Mouse (Mus musculus): ENCODE data around the gene Cdkn2a.
A peak's percentile ranks its signal among the peaks of the same experiment; 100 is the strongest.

Gene Cdkn2a

DNA sequence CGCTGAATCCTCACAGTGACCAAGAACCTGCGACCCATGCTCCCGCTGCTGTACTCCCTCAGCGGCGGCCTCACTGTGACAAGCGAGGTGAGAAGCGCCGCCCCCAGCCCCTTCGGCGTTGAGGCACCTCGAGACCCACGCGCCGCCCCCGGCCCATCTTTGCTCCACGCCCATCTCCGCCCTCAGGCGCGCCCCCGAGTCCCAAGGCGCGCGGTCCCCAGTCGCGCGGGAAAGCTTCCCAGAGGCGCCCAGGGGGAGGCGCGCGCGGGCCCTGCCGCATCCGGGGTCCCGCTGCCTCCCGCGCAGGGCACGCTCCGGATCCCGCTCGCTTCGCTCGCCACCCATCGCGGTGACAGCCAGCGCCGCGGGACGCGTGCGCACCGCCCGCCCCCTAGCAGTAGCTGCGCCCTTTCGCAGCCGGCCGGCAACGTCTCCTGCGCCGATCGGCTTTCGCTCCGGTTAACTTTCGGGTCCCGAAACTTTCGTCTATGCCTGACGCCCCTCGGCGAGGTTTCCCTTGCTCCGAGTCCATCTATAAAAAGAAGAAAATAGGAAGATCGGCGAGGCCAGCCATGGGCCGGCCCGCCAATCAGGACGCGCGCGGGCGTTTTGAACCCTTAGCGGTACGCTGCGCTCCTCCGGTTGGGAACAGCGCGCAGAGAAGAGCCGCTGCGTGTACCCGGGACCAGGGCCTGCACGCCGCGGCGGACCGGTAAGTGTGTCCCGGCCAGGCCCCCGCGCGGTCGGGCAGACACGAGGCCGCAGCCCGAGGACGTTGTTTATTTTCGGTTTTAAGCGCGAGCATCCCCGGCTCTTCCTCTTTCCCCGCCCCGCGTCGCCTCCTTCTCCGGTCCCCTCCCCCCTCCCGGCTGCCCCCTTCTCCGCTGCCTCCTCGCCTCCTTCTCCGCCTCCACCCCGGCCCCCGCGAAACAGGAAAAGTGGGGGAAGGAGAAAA lies at the start of gene Cdkn2a:
Gene Cdkn2a, minus strand, starts transcription at position 168 of the 955 bp plus-strand sequence.
- DNase-seq (ENCODE audit: low read depth, low spot score) = peak; percentile 76

DNA sequence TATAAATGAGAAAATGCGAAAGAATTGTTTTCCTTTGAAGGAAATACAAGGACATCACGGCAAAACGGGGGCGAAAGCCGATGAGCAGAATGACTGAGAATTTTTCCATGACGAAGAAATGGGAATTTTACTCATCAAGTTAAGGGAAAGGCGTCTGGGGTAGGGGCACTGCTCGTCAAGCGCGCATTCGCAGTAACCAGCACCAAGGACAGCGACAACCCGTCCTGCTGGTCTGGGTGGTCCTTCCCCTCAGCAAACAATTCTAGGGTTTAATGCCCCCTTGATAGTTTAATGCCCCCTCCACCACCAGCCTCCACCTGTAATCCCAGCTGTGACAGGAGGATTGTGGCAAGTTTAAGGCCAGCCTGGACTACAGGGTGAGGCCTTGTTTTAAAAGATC lies 19.0 kb upstream of the Cdkn2a start:
- DNase-seq (ENCODE audit: low read depth, low spot score) = peak; percentile 76

- DNase-seq (ENCODE audit: low read depth, low spot score) = peak; percentile 86
These were observed 16.2 kb upstream of the Cdkn2a start, which contains the start of gene Cdkn2b for GRCm38 (mm10) chr4:89310491-89311254. Cdkn2b (minus strand) TSS chr4:89311039.

GRCm38 (mm10) chr4:89309996-89310395 lies 15.5 kb upstream of the Cdkn2a start:
- DNase-seq (ENCODE audit: low read depth, low spot score) = no peak

DNA sequence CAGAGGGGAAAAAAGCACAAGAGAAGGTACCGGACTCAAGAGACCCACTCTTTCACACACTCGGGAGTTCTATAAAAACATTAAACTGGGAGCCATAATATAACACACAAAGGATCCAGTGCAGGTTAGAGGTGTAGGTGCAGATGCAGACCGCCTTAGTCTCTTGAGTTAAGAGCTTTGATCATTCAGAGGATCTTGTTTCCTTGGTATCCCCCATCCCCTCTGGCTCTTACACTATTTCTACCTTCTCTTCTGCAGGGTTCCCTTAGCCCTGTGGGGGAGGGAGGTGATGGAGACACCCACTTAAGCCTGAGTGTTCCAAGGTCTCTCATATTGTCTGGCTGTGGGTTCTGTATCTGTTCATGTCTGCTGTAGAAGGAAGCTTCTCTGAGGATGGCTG lies 13.5 kb upstream of the Cdkn2a start:
- no peak for DNase-seq (ENCODE audit: low read depth, low spot score)

DNA sequence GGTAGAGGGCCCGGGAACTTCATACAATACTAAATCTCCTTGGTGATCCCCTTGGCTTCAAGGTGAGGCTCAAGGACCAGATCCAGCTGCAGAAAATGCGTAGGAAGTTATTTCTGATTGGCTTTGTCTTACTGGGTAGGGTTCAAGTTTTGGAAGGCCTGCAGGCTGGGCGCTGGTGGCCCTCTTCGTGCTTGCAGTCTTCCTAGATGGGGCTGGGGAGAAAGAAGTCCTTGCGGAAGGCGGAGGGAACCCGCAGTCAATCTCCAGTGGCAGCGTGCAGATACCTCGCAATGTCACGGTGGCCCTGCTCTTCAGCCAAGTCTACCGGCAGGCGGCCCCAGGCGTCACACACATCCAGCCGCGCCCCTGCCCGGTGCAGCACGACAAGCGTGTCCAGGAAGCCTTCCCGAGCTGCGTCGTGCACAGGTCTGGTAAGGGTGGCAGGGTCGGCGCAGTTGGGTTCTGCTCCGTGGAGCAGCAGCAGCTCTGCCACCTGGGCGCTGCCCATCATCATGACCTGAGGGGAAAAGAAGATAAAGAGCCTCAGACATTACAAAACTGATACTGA lies 12.4 kb upstream of the Cdkn2a start:
- no peak for DNase-seq (ENCODE audit: low read depth, low spot score)

GRCm38 (mm10) chr4:89305691-89306090 lies 11.2 kb upstream of the Cdkn2a start:
- no peak for DNase-seq (ENCODE audit: low read depth, low spot score)

- no peak for DNase-seq (ENCODE audit: low read depth, low spot score)
These were observed 9.0 kb upstream of the Cdkn2a start for GRCm38 (mm10) chr4:89303281-89303995.

GRCm38 (mm10) chr4:89302129-89302528 lies 7.7 kb upstream of the Cdkn2a start:
- DNase-seq (ENCODE audit: low read depth, low spot score) = no peak

GRCm38 (mm10) chr4:89299721-89300120 lies 5.3 kb upstream of the Cdkn2a start:
- no peak for DNase-seq (ENCODE audit: low read depth, low spot score)

DNA sequence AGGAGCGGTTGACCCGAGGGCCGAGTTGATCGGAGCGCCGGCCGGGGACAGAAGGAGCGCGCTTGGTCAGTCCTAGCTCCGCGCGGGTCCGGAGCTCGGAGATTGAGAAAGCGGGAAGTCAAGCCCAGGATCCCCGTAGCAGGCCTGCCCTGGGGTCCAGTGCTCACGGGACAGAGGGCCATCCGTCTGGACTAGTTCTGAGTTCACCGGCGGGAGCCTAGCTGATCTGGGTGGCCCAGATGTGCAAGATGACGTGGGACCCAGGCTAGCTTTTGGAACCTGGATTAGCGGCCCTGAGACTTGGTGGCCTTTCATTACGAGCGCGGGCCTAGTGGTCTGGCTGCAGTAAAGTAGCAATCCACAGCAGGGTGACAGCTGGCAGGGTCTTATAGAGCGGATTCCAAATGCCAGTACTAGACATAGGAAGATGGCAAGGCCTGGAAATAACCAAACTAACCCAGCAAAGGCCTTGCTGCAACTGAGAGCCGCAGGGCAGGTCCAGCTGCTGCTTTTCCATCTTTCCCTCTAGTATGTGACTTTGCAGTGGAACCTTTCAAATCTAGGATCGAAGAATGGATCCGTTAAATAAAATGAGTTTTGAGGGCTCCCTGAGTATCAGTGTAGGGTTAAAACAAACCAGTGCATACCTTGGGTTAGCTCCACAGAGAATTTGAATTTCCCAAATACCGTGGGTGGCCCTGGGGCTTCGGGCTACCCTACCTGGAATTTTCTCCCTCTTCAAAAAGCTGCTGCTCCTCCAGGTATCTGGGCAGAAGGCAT lies 1.2 kb upstream of the Cdkn2a start:
- DNase-seq (ENCODE audit: low read depth, low spot score) = no peak

- DNase-seq (ENCODE audit: low read depth, low spot score) = no peak
These were observed 365 bp downstream of the Cdkn2a start for GRCm38 (mm10) chr4:89294091-89294485.

- DNase-seq (ENCODE audit: low read depth, low spot score) = no peak
These were observed 937 bp downstream of the Cdkn2a start for GRCm38 (mm10) chr4:89293516-89293915.

- no peak for DNase-seq (ENCODE audit: low read depth, low spot score)
These were observed 5.4 kb downstream of the Cdkn2a start for GRCm38 (mm10) chr4:89289028-89289427.

DNA sequence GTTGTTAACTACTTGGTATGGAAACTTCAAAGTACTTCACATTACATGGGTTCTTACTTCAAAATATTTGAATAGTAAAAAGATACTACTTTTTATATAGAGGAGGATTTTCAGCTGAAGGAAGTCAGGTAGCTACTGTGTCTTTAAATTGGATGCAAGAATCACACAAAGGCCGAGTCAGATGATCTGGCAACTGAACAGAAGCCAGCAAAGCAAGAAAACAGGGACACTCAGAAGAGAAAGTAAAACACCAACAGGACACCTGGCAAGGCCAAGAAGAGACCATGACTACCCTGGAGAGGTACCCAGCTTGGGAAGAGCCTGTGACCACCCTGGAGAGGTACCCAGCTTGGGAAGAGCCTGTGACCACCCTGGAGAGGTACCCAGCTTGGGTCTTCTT lies 7.9 kb downstream of the Cdkn2a start:
- no peak for DNase-seq (ENCODE audit: low read depth, low spot score)

- no peak for DNase-seq (ENCODE audit: low read depth, low spot score)
These were observed 8.8 kb downstream of the Cdkn2a start for GRCm38 (mm10) chr4:89285688-89286087.

- no peak for DNase-seq (ENCODE audit: low read depth, low spot score)
These were observed 11.8 kb downstream of the Cdkn2a start for GRCm38 (mm10) chr4:89282661-89283060.

DNA sequence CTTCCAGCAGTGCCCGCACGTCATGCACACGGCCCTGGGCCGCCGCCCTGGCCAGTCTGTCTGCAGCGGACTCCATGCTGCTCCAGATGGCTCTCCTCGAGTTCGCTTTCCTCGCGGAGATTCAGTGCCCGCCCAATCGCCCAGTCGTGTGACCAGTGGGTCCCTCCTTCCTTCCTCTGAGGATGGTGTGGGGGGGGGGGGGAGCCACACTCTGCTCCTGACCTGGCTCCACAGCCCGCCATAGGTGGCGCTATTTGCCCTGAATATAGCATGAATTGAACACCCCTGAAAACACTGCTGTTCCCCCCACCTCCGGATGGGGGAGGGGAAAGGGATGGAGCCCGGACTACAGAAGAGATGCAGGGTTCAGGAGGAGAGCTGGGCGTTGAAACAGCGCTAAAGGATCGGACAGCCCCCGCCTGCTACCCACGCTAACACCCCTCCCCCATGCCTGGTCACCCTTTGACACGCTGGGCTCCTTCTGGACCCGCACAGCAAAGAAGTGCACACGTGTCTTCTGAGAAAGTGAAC lies 12.4 kb downstream of the Cdkn2a start:
- DNase-seq (ENCODE audit: low read depth, low spot score) = peak; percentile 62

GRCm38 (mm10) chr4:89281236-89281635 lies 13.2 kb downstream of the Cdkn2a start:
- no peak for DNase-seq (ENCODE audit: low read depth, low spot score)

DNA sequence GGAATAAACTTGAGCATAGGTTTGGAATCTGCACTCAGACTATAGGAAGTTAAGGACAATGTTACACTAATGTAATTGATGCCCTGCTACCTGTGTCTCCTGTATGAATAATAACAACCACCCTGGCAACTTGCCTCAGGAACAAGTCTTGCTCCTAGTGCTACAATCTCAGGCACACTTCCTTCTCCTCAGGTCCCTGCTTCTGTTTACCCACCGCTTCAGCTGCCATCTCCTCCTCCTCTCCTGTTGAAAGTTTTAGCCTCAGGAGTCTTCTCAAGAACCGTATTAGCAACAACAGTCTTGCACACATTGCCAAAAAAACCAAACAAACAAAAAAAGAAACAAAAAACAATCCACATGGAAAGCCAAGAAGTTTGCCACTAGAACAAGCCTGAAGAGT lies 14.8 kb downstream of the Cdkn2a start:
- DNase-seq (ENCODE audit: low read depth, low spot score) = no peak

Measured in mesoderm, embryonic 11.5 days (tissue).